Mouse (Mus musculus): ENCODE measurements around the gene Zfp512. TPM values are rescaled to one million over a fixed set of nuclear protein-coding genes. Genes with fewer than 3 reads are reported as not detected.

Gene Zfp512
- polyA plus RNA-seq, 1 experiment from 2014 or later = 117 TPM

Other genes starting within 250 kb of the Zfp512 start
- 171 and 182 TPM in 2 replicates for gene Ppm1g, start 231.7 kb upstream of the Zfp512 start, polyA plus RNA-seq (2015; fragmentation: Nextera tagmentation; extraction: Ambion mirVana)
- gene Nrbp1, start 211.6 kb upstream of the Zfp512 start, polyA plus RNA-seq (2015; fragmentation: Nextera tagmentation; extraction: Ambion mirVana) = 163 and 171 TPM in 2 replicates
- gene Gm9970, start 211.2 kb upstream of the Zfp512 start, polyA plus RNA-seq (2015; fragmentation: Nextera tagmentation; extraction: Ambion mirVana) = 0.63 and 1.4 TPM in 2 replicates
- 2.6 and 3.6 TPM in 2 replicates for gene Krtcap3, start 200.7 kb upstream of the Zfp512 start, polyA plus RNA-seq (2015; fragmentation: Nextera tagmentation; extraction: Ambion mirVana)
- 31.5 and 40.0 TPM in 2 replicates for gene Ift172, start 161.3 kb upstream of the Zfp512 start, polyA plus RNA-seq (2015; fragmentation: Nextera tagmentation; extraction: Ambion mirVana)
- gene Fndc4, start 156.4 kb upstream of the Zfp512 start, polyA plus RNA-seq (2015; fragmentation: Nextera tagmentation; extraction: Ambion mirVana) = 103 and 114 TPM in 2 replicates
- 0.19 and 0.24 TPM in 2 replicates for gene Gckr, start 155.0 kb upstream of the Zfp512 start, polyA plus RNA-seq (2015; fragmentation: Nextera tagmentation; extraction: Ambion mirVana)
- not detected in 2 replicates for gene 4930548H24Rik, start 33.3 kb downstream of the Zfp512 start, polyA plus RNA-seq (2015; fragmentation: Nextera tagmentation; extraction: Ambion mirVana)
- 80.6 and 85.6 TPM in 2 replicates for gene Gpn1, start 42.3 kb downstream of the Zfp512 start, polyA plus RNA-seq (2015; fragmentation: Nextera tagmentation; extraction: Ambion mirVana)
- 31.8 and 32.0 TPM in 2 replicates for gene Slc4a1ap, start 74.6 kb downstream of the Zfp512 start, polyA plus RNA-seq (2015; fragmentation: Nextera tagmentation; extraction: Ambion mirVana)
- gene Supt7l, start 75.4 kb downstream of the Zfp512 start, polyA plus RNA-seq (2015; fragmentation: Nextera tagmentation; extraction: Ambion mirVana) = 24.4 and 25.9 TPM in 2 replicates
- gene Mrpl33, start 144.5 kb downstream of the Zfp512 start, polyA plus RNA-seq (2015; fragmentation: Nextera tagmentation; extraction: Ambion mirVana) = 213 and 230 TPM in 2 replicates
- gene Rbks, start 245.2 kb downstream of the Zfp512 start, polyA plus RNA-seq (2015; fragmentation: Nextera tagmentation; extraction: Ambion mirVana) = 2.2 and 3.0 TPM in 2 replicates
- gene Babam2, start 245.3 kb downstream of the Zfp512 start, polyA plus RNA-seq (2015; fragmentation: Nextera tagmentation; extraction: Ambion mirVana) = 47.7 and 52.8 TPM in 2 replicates

Data from hindbrain, embryonic 15.5 days (tissue).